ENCODE assay signal across 8 mouse cellular contexts in genomic region chr7:34319957-34320356, GRCm38 (mm10). TPM values are rescaled to one million over a fixed set of nuclear protein-coding genes. Genes with fewer than 3 reads are reported as not detected.
A peak's percentile ranks its signal among the peaks of the same experiment; 100 is the strongest.
DNase-seq lines count a peak whose midpoint lies in the region; ATAC-seq lines count a peak whose summit lies in the region.

No protein-coding gene starts in this region.

- H3K27ac ChIP-seq in heart, embryonic 11.5 days (ENCODE audit: low read depth, low read length) = no peak overlapping the region
- peak overlapping the region; percentile 20 to 48; a peak in 2 of 4 replicates for H3K27ac ChIP-seq in heart, embryonic 14.5 days (replicated peaks in 1 of 2; ENCODE audit: control insufficient read depth in 1 of 2, insufficient read depth in 1 of 2, low read depth in 2 of 2, low read length in 2 of 2)
- H3K27ac ChIP-seq in forebrain, embryonic 13.5 days = no peak overlapping the region

- H3K36me3 ChIP-seq in heart, embryonic 11.5 days (ENCODE audit: control insufficient read depth, insufficient read depth, low read length) = no peaks in the 10 kb centered on the region
- H3K36me3 ChIP-seq in heart, embryonic 14.5 days (ENCODE audit: control insufficient read depth, insufficient read depth, low read length) = no peaks in the 10 kb centered on the region
- H3K36me3 ChIP-seq in forebrain, embryonic 13.5 days (ENCODE audit: poor library complexity, severe bottlenecking) = no peaks in the 10 kb centered on the region

- ATAC-seq in heart, embryonic 11.5 days (replicated peaks; ENCODE audit: insufficient number of reproducible peaks, low FRiP score, low TSS enrichment) = no peak
- ATAC-seq in heart, embryonic 14.5 days (ENCODE audit: insufficient number of reproducible peaks, insufficient read depth, low FRiP score, low read depth) = 0 out of 2 replicates have a peak, but pooled peaks have one; percentile 49
- ATAC-seq in activated CD4-positive, CD25-positive, alpha-beta regulatory T cell, adult 4 months = no peak
- no peak for ATAC-seq in forebrain, embryonic 13.5 days

- no peak overlapping the region for H3K9ac ChIP-seq in heart, embryonic 11.5 days (ENCODE audit: low read depth, low read length)
- H3K9ac ChIP-seq in heart, embryonic 14.5 days (ENCODE audit: low read length) = no peak overlapping the region
- H3K9ac ChIP-seq in forebrain, embryonic 13.5 days = no peak overlapping the region

- H3K4me3 ChIP-seq in heart, embryonic 11.5 days (ENCODE audit: low read depth, low read length) = no peak overlapping the region
- no peak overlapping the region for H3K4me3 ChIP-seq in heart, embryonic 14.5 days (ENCODE audit: control insufficient read depth in 1 of 2, insufficient read depth in 1 of 2, low read depth in 1 of 2, low read length in 2 of 2)
- no peak overlapping the region for H3K4me3 ChIP-seq in forebrain, embryonic 13.5 days

- peaks cover 4% of the 10 kb centered on the region; the same call in 1 of the 2 replicates for H3K4me1 ChIP-seq in heart, embryonic 11.5 days (ENCODE audit: control insufficient read depth, insufficient read depth, low read length)
- peaks cover 9 to 11% of the 10 kb centered on the region in 2 experiments; a peak in 3 of 4 replicates for H3K4me1 ChIP-seq in heart, embryonic 14.5 days (ENCODE audit: control insufficient read depth in 2 of 2, insufficient read depth in 2 of 2, low read length in 2 of 2)
- H3K4me1 ChIP-seq in forebrain, embryonic 13.5 days = 0 out of 2 replicates have a peak, but pooled peaks cover 5% of the 10 kb centered on the region

- peaks cover 8% of the 10 kb centered on the region for H3K9me3 ChIP-seq in heart, embryonic 11.5 days (replicated peaks; ENCODE audit: control insufficient read depth, low read length)
- peaks cover 4% of the 10 kb centered on the region; the same call in 1 of the 2 replicates for H3K9me3 ChIP-seq in heart, embryonic 14.5 days (ENCODE audit: control insufficient read depth, low read length)
- no peaks in the 10 kb centered on the region for H3K9me3 ChIP-seq in forebrain, embryonic 13.5 days (replicated peaks)

- peak; percentile 97 for DNase-seq in heart, adult 11 months
- peak; percentile 38 for DNase-seq in urinary bladder, postnatal 14 days (ENCODE audit: low spot score)
- DNase-seq in urinary bladder, adult 18-20 months (ENCODE audit: low spot score in 2 of 2) = no peak
- peak; percentile 39 for DNase-seq in mesoderm, embryonic 11.5 days (ENCODE audit: low read depth, low spot score)

- H3K4me2 ChIP-seq in heart, embryonic 11.5 days = no peak overlapping the region
- H3K4me2 ChIP-seq in heart, embryonic 14.5 days (ENCODE audit: low read length) = no peak overlapping the region
- no peak overlapping the region for H3K4me2 ChIP-seq in forebrain, embryonic 13.5 days

- 37% methylated on average over 3 of the region's 3 CpGs for WGBS in heart, embryonic 11.5 days (ENCODE audit: insufficient replicate concordance)
- WGBS in heart, embryonic 14.5 days = 27% methylated on average over 3 of the region's 3 CpGs
- WGBS in forebrain, embryonic 13.5 days = 25% methylated on average over 3 of the region's 3 CpGs

- no peaks in the 10 kb centered on the region for H3K27me3 ChIP-seq in heart, embryonic 11.5 days (ENCODE audit: control insufficient read depth, insufficient read depth, low read length)
- H3K27me3 ChIP-seq in heart, embryonic 14.5 days (ENCODE audit: control insufficient read depth, insufficient read depth, low read length) = no peaks in the 10 kb centered on the region
- H3K27me3 ChIP-seq in forebrain, embryonic 13.5 days = no peaks in the 10 kb centered on the region

RNA-seq across cellular contexts. Expression of gene 4931406P16Rik, which starts 6.6 kb away (rescaled TPM):
- polyA plus RNA-seq in heart, embryonic 11.5 days (2014; fragmentation: Nextera tagmentation; extraction: Ambion mirVana) = 46.2 and 56.2 TPM in 2 replicates
- polyA plus RNA-seq in heart, embryonic 14.5 days (2014; fragmentation: Nextera tagmentation; extraction: Ambion mirVana) = 40.5 and 44.9 TPM in 2 replicates
- polyA plus RNA-seq in activated CD4-positive, CD25-positive, alpha-beta regulatory T cell, adult 4 months (2017; shearing (Covaris generic)) = 10 to 100 TPM; 23.5 to 24.1 TPM
- polyA plus RNA-seq in forebrain, embryonic 13.5 days (2015; fragmentation: Nextera tagmentation; extraction: Ambion mirVana) = 25.1 and 26.0 TPM in 2 replicates

Comparison
In these comparisons a context has a peak if more than half of its experiments do, and no peak if none do; other contexts are left out.
1. DNase-seq: peak in heart, adult 11 months (single experiment), urinary bladder, postnatal 14 days (single experiment) and mesoderm, embryonic 11.5 days (single experiment); none in urinary bladder, adult 18-20 months (0 of 2).
2. H3K27ac ChIP-seq: peak in heart, embryonic 14.5 days (2 of 2); none in heart, embryonic 11.5 days (single experiment) and forebrain, embryonic 13.5 days (single experiment).